Mouse (Mus musculus) liver, embryonic 14 days (tissue): Measurements from ENCODE around the gene Fv1. TPM values are rescaled to one million over a fixed set of nuclear protein-coding genes. Genes with fewer than 3 reads are reported as not detected.

Source experiments
- polyA plus RNA-seq: library from polyadenylated mRNA; depleted of rRNA; stranded (reverse); fragments of >200 nt; gene quantifications from 2 replicates; pipeline ENCODE4 v1.2.3, GENCODE M21; 2012; rRNA removed

Gene Fv1
- polyA plus RNA-seq, result 2.4 and 2.8 TPM in 2 replicates

GRCm38 (mm10) chr4:147868450-147869031, at the start of gene Fv1, which contains the start of gene Miip:
Gene Fv1, plus strand, starts transcription at chr4:147868979.
Gene Miip, minus strand, starts transcription at chr4:147868816.

GRCm38 (mm10) chr4:147847614-147848583, 20.9 kb upstream of the Fv1 start, which contains the start of gene Zfp933:
Gene Zfp933, minus strand, starts transcription at chr4:147848366.

GRCm38 (mm10) chr4:147904313-147905089, 35.7 kb downstream of the Fv1 start, which contains the start of gene Mfn2:
Gene Mfn2, minus strand, starts transcription at chr4:147904704.

Other genes with a start within 250 kb of the Fv1 start
- gene Zfp979, start 226.5 kb upstream of the Fv1 start, polyA plus RNA-seq, result 1.6 and 1.7 TPM in 2 replicates
- gene Zfp534, start 166.4 kb upstream of the Fv1 start, polyA plus RNA-seq, result not detected in 2 replicates
- gene Zfp984, start 59.2 kb upstream of the Fv1 start, polyA plus RNA-seq, result 3.8 and 4.7 TPM in 2 replicates
- gene Zfp933, start 20.6 kb upstream of the Fv1 start, polyA plus RNA-seq, result 1.1 and 1.3 TPM in 2 replicates
- gene Miip, start 163 bp upstream of the Fv1 start, polyA plus RNA-seq, result 28.8 and 34.1 TPM in 2 replicates
- gene Mfn2, start 35.7 kb downstream of the Fv1 start, polyA plus RNA-seq, result 7.7 and 8.6 TPM in 2 replicates
- gene Plod1, start 67.8 kb downstream of the Fv1 start, polyA plus RNA-seq, result 13.3 and 15.0 TPM in 2 replicates
- gene 2510039O18Rik, start 71.9 kb downstream of the Fv1 start, polyA plus RNA-seq, result 15.9 and 18.1 TPM in 2 replicates
- gene Nppb, start 116.8 kb downstream of the Fv1 start, polyA plus RNA-seq, result not detected in 2 replicates
- 0.03 TPM in 1 of 2 replicates, not detected in the other for gene Nppa, start 131.7 kb downstream of the Fv1 start, polyA plus RNA-seq
- gene Clcn6, start 169.8 kb downstream of the Fv1 start, polyA plus RNA-seq, result 2.5 and 2.7 TPM in 2 replicates
- gene Mthfr, start 170.1 kb downstream of the Fv1 start, polyA plus RNA-seq, result 9.1 and 10.2 TPM in 2 replicates
- 3.4 and 4.0 TPM in 2 replicates for gene Agtrap, start 219.1 kb downstream of the Fv1 start, polyA plus RNA-seq